Mouse (Mus musculus) ZHBTc4 (cell line): ENCODE results near the gene Phkb.
"Not testable (repeated sequence)": the region's sequence is repeated elsewhere in the genome, so short reads cannot be mapped to it uniquely, and the experiment has no call there.

Experiments
- DNase-seq: peaks from one replicate; pipeline ENCODE4 v3.0.0-alpha.2; 2011; ENCODE audit warnings: low read depth, low spot score

The Phkb gene

DNA sequence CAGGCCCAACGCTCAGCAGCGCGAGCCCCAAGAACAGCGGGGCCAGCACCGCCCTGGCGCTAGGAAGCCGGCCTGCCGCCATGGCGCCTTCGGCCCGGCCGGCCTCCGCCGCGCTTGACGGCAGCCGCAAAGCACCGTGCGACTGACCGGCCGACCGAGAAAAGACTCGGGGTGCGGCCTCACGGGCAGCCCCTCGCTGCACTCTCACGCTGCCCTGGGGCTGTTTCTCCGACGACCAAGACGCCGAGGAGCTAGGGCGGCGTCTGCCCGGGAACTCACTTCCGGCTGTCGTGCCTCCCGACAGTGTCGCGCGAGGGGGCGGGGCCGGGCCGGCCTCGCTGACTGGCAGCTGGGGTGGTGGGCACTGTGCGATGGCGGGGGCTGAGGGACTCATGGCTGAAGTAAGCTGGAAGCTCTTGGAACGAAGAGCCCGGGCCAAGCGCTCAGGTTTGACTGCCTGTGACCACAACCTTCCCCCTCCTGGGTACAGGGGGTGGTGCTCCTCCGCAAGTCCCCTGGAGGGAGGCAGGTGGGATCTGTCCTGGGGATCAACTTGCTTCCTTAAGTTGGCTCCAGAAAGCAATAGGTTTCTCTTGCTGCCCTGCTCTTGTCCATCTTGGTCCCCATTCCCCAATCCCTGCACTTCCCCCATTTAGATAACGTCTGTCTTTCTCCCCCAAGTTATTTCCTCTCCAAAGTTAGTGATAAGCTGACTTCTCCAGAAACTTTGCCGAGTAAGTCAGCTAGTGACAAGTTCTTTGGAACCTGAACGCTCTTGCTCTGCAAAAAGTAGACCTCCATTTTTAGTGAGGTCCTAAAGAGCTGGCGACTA, at the start of gene Phkb, which contains the start of gene Itfg1:
Gene Phkb (plus strand): TSS at position 303 of the 832 bp plus-strand sequence.
Gene Itfg1 (minus strand): TSS at position 265 of the 832 bp plus-strand sequence.
- DNase-seq = peak; percentile 98

DNA sequence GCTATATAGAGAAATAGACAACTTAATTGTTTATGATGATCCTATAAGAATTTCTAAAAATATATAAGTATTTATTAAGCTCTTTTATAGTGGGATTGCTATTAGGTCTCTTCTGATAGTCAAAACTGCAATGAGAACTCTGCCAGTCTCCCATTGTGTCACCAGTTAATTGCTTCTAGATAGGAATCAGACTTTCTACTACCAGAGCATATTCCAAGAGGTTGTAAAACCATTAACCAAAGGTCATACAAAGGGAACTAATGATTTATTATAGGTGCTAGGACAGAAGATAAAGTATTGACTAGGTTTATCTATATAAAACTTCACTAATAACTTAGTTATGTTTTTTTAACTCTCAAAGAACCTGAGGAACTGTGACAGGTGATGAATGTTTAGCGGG, 44.4 kb upstream of the Phkb start:
- not testable (repeated sequence) for DNase-seq

DNA sequence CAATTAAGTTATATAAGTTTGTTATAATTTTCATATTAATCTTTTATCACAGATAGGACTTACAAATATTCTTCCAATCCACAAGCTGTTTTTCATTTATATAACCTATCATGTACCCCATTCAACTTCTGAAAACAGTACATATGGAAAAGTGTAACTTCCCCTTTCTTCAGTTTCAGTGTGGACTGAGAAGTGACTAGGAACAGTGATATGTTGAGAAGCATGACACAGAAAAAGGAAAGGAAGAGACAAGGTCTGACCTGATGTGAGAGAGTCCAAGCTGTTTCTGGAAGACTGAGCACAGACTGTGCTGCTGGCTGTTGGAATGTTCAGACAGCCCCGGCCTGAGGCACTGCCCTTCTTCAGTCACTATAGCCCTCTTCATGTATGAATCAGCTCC, 40.6 kb upstream of the Phkb start:
- DNase-seq = no peak

DNA sequence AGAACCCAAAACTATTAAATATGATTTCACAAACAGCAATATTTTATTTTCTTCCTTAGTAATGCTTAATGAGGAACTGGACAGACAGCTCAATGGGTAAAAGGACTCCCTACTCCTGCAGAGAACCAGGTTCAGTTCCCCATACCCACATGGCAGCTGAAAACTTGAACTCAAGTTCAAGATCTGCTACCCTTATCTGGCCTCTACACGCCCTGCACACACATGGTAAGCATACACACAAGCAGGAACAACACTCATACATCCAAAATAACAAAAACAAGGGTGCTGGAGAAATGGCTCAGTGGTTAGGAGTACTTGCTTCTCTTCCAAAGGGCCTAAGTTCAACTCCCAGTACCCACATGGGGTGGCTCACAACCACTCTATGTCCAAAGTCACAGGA, 39.4 kb upstream of the Phkb start:
- no peak for DNase-seq

DNA sequence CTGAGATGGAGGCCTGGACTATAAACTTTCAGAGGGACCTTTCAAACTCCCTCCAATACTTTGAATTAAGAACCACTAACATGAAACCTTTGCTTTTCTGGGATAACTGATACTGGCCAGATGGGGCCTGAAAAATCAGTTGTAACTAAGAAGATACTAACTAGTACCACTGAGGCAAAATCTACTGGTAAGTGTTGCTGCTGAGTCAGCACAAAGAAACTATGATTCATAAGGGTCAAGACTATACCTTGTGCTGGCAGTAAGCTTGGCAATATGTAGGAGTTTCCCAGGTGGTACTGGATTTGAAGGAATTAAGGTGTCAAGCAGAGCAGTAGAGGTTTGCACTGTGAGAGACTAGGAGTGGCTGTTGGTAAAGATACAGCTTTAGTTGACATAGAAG, 27.1 kb upstream of the Phkb start:
- no peak for DNase-seq

GRCm38 (mm10) chr8:85839916-85840656, 673 bp upstream of the Phkb start:
- no peak for DNase-seq

GRCm38 (mm10) chr8:85841489-85841795, 683 bp downstream of the Phkb start:
- DNase-seq = no peak

DNA sequence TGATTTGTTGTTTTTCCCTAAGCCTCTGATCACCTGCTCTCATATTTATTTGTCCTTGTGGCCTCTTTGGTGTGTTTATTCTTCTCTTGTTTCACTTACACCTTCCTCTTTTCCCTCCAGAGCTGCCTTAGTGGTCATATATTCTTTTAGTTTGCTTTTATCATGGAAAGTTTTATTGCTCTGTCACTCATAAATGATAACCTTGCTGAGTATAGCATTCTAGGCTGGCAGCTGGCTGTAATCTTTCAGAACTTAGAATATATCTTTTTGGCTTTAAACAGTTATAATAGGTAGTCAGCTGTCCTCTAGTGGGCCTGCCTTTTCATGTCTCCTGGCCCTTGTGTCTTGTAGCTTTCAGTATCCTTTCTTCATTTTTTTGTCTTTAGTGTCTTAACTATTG, 5.1 kb downstream of the Phkb start:
- DNase-seq = no peak

- DNase-seq = peak; percentile 60
Measured at GRCm38 (mm10) chr8:85854220-85855123, 13.7 kb downstream of the Phkb start.

DNA sequence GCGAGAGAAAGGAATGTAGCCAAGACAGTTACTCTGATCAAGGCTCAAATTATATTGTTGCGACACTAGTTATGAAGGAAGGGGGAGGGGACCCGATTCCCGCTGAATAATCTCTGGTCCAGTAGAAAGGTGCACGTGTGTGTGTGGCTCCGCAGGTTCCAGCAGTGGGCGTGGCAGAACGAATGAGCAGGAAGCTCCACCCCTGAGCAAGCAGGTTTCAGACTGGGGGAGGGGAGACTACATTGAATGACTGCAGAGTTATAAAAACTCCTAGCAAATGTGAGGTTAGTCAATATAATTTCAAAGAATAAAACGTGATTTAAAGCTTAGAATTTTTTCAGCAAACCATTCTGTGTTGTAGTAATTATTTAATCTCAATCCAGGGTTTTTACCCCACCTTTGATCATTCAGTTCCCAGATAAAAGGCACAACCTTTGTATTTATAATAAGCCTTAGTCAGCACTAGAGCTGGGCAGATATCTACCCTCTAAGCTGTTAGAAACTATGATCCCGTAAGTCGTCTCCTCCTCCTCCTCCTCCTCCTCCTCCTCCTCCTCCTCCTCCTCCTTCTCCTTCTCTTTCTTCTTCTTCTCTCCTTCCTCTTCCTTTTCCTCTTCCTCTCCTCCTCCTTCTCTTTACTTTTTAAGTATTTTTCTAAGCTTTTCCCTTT, 16.6 kb downstream of the Phkb start:
- peak; percentile 12 for DNase-seq

DNA sequence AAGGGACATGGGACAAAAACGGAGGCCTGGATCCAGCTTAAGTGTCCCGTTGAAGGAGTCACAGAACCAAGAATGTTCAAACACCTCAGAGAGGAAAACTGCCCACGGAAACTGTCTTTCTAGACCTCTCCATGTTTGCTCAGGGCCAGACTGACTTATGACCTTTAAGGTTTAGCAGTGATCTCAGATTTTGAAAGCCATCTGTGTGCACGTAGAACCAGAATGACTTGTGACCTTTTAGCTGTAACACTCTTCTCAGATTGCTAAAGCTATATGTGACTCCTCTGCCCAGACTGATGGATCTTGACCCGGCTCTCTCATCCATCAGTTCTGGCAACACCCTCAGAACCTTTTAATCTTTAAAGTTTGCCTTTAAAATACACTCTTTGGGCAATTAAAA, 19.9 kb downstream of the Phkb start:
- no peak for DNase-seq

- DNase-seq = no peak
Measured at GRCm38 (mm10) chr8:85862381-85862780, 21.6 kb downstream of the Phkb start.

DNA sequence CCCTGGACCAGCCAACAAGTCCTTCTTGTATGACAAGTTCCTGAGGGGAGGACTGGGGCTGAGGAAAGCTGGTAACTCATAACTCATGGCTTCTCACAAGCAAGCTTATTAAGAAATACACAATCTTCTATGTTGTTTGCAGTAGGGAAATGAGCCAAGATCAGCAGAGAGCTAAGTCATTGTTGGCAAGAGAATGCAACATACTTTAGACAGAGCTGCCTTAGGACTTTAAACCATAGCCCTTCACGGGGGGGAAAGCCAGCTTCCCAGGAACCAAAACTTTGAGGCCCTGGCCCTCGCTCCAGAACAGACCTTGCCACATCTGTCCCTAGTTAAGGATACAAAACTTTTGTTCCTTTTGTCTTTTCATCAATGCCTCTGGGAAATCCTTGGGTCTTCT, 30.9 kb downstream of the Phkb start:
- DNase-seq = no peak

DNA sequence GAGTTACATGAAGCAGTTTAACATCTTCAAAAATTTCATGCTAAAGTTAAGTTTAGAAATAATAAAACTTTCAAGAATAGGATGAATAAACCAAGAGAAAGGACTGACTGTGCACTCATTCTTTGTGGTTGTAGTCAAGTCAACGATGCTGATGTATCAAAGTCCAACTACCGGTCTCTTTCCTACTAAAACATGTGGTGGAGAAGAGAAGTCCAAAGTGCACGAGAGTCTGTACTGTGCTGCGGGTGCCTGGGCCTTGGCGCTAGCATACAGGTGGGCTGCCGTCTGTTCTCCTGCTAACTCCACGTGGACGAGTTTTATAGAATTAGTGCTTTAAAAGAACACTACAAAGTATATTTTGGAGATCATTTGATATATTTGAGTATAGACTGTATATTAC, 37.2 kb downstream of the Phkb start:
- DNase-seq = no peak

DNA sequence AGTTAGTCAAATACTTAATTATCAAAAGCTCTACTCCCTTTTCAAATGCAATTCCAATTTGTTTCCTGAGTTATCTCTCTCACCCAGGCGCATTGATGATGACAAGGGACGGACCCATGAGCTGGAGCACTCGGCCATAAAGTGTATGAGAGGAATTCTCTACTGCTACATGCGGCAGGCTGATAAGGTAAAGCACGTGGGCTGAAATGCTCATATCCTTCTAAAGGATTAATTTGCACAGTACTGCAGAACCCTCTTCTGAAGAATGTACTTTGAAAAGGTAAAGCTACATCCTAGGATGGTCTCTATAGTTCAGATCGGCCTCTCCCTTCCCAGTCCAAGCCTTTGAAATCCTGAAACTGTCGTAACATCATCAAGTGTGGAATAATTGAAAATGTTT, 38.9 kb downstream of the Phkb start:
- no peak for DNase-seq

DNA sequence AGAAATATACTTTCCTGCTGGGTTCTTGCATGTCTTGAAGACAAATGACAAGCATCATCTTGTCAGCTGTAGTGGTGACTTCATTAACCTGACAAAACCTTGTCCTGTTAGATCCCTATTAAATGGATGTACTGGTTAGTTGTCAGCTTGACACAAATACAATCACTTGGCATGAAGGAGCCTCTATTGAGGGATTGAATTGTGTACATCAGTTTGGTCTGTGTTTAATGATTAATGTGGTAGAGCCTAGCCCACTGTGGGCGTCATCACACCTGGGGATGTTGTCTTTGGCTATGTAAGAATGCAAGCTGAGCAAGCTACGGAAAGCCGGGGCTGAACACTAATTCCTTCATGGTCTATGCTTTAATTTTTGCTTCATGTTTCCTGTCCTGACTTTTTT, 44.1 kb downstream of the Phkb start:
- no peak for DNase-seq

DNA sequence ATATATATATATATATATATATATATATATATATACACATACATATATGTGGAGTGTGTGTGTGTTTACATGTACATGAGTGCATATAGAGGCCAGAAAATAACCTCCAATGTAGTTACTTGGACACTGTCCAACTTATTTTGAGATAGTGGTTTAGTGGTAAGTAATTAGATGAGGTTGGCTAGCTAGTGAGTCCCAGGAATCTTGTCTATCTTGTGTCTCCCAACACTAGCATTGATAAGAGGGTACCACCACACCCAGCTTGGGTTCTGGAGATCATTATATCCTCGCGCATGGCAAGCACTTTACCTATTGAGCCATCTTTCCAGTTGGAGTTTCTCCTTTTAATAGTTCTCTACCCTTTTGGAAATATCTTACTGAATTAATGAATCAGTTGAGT, 56.9 kb downstream of the Phkb start:
- DNase-seq = no peak

GRCm38 (mm10) chr8:85924991-85925390, 84.2 kb downstream of the Phkb start:
- DNase-seq = peak; percentile 71

DNA sequence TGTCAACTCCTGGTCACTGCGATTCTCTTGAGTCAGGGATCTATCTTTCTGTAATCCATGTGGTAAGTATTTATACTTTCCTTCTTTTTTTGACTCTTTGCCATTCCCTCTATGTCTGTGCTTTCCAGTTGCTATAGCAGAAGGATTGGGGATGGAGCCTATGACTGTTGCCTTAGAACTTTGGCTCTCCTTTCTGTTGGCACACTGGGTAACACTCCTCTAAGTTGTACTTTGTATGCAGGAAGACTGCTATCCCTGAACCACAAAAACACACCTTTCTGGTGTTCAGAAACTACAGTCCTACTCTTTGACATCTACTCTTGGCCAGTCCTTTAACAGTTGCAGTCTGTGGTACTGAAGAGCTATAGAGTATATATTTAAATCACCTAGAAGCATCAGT, 84.8 kb downstream of the Phkb start:
- no peak for DNase-seq

DNA sequence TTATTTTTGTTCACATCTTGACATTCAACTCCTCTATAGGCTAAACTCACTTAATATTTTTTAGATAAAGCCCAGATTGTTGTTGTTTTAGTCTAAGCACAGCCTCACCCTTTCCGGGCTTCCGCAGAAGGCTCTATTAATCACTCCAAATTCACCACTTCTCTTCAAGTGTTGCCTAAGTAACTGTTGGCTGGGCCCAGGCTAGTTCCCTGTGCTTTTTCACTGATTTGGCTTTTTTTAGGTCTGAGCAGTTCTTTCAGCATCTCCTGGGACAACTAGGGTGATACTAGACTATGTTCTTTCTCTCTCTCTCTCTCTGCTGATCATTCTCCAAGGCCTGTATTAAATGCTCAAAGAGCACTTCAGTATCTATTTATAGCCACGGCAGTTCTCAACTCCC, 85.3 kb downstream of the Phkb start:
- no peak for DNase-seq

- peak; percentile 73 for DNase-seq
Measured at GRCm38 (mm10) chr8:85936148-85936547, 95.4 kb downstream of the Phkb start.

GRCm38 (mm10) chr8:85937343-85937742, 96.6 kb downstream of the Phkb start:
- no peak for DNase-seq
